Mouse (Mus musculus): ENCODE measurements at regions not wholly inside any gene's neighbourhood (a gene's known extent, or its start where the extent isn't known, plus 50 kb on each side); places are given as distances from the start of the nearest gene placed in this dataset.

GRCm38 (mm10) chr9:115564366-115564765 is 254.1 kb upstream of the Stt3b start:
- Histone ChIP-seq H3K27ac (no peak overlapping the region), H3K4me3 (no peak overlapping the region)
- no peak for TF ChIP-seq CTCF (IDR thresholded peaks at IDR 0.05)
- intact Hi-C loops (cut with DNase I) = loop anchor here (10.0 kb wide), 1 partner anchor 250 kb away; the partner anchor contains the start of gene Stt3b
- no peak for DNase-seq (ENCODE audit: extremely low spot score in 1 of 2, low spot score in 2 of 2)

DNA sequence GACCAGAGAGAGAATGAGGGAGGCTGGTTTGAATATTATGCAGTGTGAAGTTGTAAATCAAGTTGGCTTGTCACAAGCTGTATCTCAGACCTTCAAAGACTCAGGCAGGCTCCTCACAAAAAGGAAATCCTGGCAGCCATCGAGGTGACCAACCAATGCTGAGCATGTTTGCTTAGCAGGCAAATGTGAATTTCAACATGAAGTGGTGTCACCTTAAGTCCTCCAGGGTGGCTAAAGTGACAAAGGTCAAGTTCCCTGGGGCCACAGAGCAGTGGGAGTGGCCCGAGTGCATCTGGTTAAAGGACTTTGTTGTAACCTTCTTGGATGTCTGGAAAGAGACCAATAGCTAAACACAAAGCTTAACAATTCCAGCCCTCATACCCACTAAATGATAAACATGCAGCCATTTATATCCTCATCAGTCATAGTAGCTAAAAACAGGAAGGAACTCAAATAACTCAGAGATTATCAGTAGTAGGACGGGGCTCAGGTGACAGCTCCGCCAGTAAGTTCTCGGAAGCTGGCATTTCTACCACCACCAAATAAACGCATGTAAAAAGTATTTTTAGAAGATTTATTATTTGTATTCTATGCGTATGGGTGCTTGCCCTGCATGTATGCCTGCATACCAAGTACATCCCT is 258.6 kb upstream of the Stt3b start:
- no peak for TF ChIP-seq CTCF (IDR thresholded peaks at IDR 0.05)
- no peak overlapping the region for H3K27ac ChIP-seq
- no peak overlapping the region for H3K4me3 ChIP-seq
- DNase-seq (ENCODE audit: extremely low spot score in 1 of 2, low spot score in 2 of 2) = no peak
- intact Hi-C loops (cut with DNase I) = loop anchor here (10.0 kb wide), 1 partner anchor 254 kb away; the partner anchor contains the start of gene Stt3b

DNA sequence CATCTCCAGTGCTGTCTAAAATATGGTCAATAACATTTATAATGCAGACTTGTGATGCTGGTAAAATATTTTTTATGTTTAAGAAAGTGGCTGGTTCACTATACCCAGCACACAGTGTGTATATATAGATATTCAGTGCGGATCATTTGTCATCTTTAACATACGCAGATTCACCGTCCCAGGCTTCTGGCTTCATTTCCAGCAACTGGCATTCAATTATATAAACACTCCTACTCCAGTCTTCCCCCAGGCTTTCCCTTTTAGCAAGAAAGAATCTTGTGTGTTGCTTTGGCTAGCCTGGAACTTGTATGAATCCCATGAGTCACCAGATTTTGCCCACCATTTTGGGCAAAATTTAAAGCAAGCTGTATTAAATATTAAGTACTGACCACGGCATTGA is 260.8 kb upstream of the Stt3b start:
- H3K4me3 ChIP-seq = no peak overlapping the region
- no peak for DNase-seq (ENCODE audit: extremely low spot score in 1 of 2, low spot score in 2 of 2)
- no peak overlapping the region for H3K27ac ChIP-seq
- intact Hi-C loops (cut with DNase I) = no loop called here
- TF ChIP-seq CTCF (IDR thresholded peaks at IDR 0.05) = no peak

DNA sequence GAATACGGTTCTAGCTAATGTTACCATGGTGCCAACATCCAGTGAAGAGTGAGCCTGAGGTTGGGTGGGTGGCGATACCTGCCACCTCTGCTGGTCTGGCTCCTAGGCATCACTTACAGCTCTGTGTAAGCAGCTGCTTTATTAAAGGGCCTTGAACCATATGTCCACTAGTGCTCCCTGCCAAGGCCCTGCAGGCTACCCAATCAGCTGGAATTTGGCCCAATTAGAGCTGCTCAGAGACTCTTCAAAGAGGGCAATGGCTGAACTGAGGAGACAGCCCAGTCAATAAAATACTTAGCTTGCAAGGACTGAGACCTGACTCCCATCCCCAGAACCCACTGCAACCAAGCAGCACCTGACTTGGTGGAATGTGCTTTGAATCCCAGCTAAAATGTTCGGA is 270.9 kb upstream of the Stt3b start:
- Histone ChIP-seq H3K27ac (no peak overlapping the region), H3K4me3 (no peak overlapping the region)
- no peak for DNase-seq (ENCODE audit: extremely low spot score in 1 of 2, low spot score in 2 of 2)
- TF ChIP-seq CTCF (IDR thresholded peaks at IDR 0.05) = no peak
- intact Hi-C loops (cut with DNase I) = no loop called here

- no peak for DNase-seq (ENCODE audit: extremely low spot score in 1 of 2, low spot score in 2 of 2)
- H3K4me3 ChIP-seq = no peak overlapping the region
- no peak for TF ChIP-seq CTCF (IDR thresholded peaks at IDR 0.05)
- no peak overlapping the region for H3K27ac ChIP-seq
- intact Hi-C loops (cut with DNase I) = no loop called here
Observed at GRCm38 (mm10) chr9:115583548-115583947, 273.3 kb upstream of the Stt3b start.

DNA sequence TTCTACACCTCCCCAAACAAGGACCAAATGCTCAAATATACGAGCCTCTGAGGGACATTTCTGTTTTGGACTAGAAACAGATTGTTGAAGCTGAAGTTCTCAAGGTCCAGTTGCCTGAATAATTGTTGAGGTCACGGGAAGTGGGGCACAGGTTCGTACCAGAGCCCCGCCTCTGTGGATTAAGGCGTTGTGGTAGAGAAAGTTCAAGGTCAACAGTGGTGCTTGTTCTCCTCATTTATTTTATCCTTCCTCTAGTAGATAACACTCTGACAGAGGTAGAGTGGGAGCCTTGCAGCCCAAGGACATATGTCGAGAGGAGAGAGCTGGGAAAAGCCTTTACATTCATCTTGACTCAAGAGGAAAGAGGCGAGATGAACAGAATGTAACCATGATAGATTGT is 274.7 kb upstream of the Stt3b start:
- no peak for TF ChIP-seq CTCF (IDR thresholded peaks at IDR 0.05)
- H3K4me3 ChIP-seq = no peak overlapping the region
- H3K27ac ChIP-seq = no peak overlapping the region
- DNase-seq (ENCODE audit: extremely low spot score in 1 of 2, low spot score in 2 of 2) = no peak
- intact Hi-C loops (cut with DNase I) = no loop called here

DNA sequence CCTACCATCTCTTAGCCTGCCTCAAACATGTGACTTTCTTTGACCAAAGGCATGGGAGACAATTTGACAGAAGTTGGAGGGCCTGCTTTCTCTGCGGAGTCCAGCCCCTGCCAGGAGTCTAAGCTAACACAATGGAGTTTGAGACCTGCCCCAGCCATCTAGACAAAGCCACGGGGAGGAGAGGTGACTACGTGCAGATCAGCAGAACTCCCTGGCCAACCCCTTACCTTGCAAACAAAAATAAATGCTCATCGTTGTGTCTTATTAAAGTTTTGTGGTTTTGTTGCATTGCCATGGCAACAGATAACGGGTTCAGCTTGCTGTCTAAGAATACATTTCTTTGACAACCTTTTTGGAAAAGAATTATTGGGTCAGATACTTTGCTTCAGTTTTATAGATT is 282.2 kb upstream of the Stt3b start:
- DNase-seq (ENCODE audit: extremely low spot score in 1 of 2, low spot score in 2 of 2) = no peak
- intact Hi-C loops (cut with DNase I) = no loop called here

GRCm38 (mm10) chr9:115600228-115600627 is 290.0 kb upstream of the Stt3b start:
- TF ChIP-seq CTCF (IDR thresholded peaks at IDR 0.05) = no peak
- Histone ChIP-seq H3K4me3 (no peak overlapping the region), H3K27ac (no peak overlapping the region)
- intact Hi-C loops (cut with DNase I) = no loop called here
- DNase-seq (ENCODE audit: extremely low spot score in 1 of 2, low spot score in 2 of 2) = no peak

More for the DNA sequence above, 282.2 kb upstream of the Stt3b start:
- no peak overlapping the region for H3K4me3 ChIP-seq
- H3K27ac ChIP-seq = no peak overlapping the region
- no peak for TF ChIP-seq CTCF (IDR thresholded peaks at IDR 0.05)

GRCm38 (mm10) chr9:115600826-115601225 is 290.6 kb upstream of the Stt3b start:
- TF ChIP-seq CTCF (IDR thresholded peaks at IDR 0.05) = no peak
- no peak for DNase-seq (ENCODE audit: extremely low spot score in 1 of 2, low spot score in 2 of 2)
- intact Hi-C loops (cut with DNase I) = no loop called here
- Histone ChIP-seq H3K27ac (no peak overlapping the region), H3K4me3 (no peak overlapping the region)

GRCm38 (mm10) chr9:115602772-115603171 is 292.6 kb upstream of the Stt3b start:
- no peak overlapping the region for H3K4me3 ChIP-seq
- TF ChIP-seq CTCF (IDR thresholded peaks at IDR 0.05) = no peak

DNA sequence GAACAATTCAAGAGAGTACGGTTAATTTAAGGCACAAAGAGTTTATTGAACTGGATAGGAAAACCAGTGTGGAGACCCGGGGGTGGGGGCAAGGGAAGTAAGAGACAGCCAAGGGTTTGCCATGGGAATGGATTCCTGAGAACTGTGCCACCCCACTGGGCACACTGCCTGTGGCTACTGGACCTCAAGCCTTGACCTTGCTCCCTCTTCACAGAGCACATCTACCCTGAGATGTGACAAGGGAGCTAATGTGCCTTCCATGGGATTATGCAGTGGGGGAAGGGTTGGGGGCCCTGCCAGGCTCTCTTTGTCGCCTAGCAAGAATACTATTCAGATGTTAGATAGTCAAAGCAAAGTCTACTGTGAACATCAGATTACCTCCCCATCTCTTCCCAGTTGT is 294.2 kb upstream of the Stt3b start:
- Histone ChIP-seq H3K27ac (no peak overlapping the region), H3K4me3 (no peak overlapping the region)
- no peak for TF ChIP-seq CTCF (IDR thresholded peaks at IDR 0.05)
- peak; percentile 13 to 48 for DNase-seq (ENCODE audit: extremely low spot score in 1 of 2, low spot score in 2 of 2)
- intact Hi-C loops (cut with DNase I) = no loop called here

More at GRCm38 (mm10) chr9:115602772-115603171, 292.6 kb upstream of the Stt3b start:
- DNase-seq (ENCODE audit: extremely low spot score in 1 of 2, low spot score in 2 of 2) = no peak
- H3K27ac ChIP-seq = no peak overlapping the region
- intact Hi-C loops (cut with DNase I) = no loop called here

GRCm38 (mm10) chr9:115604968-115605682 is 294.9 kb upstream of the Stt3b start:
- TF ChIP-seq CTCF (IDR thresholded peaks at IDR 0.05) = no peak
- DNase-seq (ENCODE audit: extremely low spot score in 1 of 2, low spot score in 2 of 2) = no peak

GRCm38 (mm10) chr9:115607961-115608360 is 297.7 kb upstream of the Stt3b start:
- Histone ChIP-seq H3K27ac (no peak overlapping the region), H3K4me3 (no peak overlapping the region)
- TF ChIP-seq CTCF (IDR thresholded peaks at IDR 0.05) = no peak
- DNase-seq (ENCODE audit: extremely low spot score in 1 of 2, low spot score in 2 of 2) = no peak
- intact Hi-C loops (cut with DNase I) = no loop called here

More at GRCm38 (mm10) chr9:115604968-115605682, 294.9 kb upstream of the Stt3b start:
- intact Hi-C loops (cut with DNase I) = no loop called here
- Histone ChIP-seq H3K4me3 (no peak overlapping the region), H3K27ac (no peak overlapping the region)
